Mouse (Mus musculus): ENCODE measurements at regions not wholly inside any gene's neighbourhood (a gene's known extent, or its start where the extent isn't known, plus 50 kb on each side); places are given as distances from the start of the nearest gene placed in this dataset.

GRCm38 (mm10) chr15:69387466-69387865 is 2886.8 kb upstream of the Lrrc6 start:
- DNase-seq, result no peak

- no peak for DNase-seq
Observed at GRCm38 (mm10) chr15:69365440-69365839, 2864.7 kb upstream of the Lrrc6 start.

- DNase-seq, result no peak
Observed at GRCm38 (mm10) chr15:69350053-69350739, 2849.5 kb upstream of the Lrrc6 start.

GRCm38 (mm10) chr15:69346065-69346464 is 2845.4 kb upstream of the Lrrc6 start:
- peak; percentile 38 to 65 for DNase-seq

GRCm38 (mm10) chr15:69342759-69343158 is 2842.0 kb upstream of the Lrrc6 start:
- no peak for DNase-seq

- no peak for DNase-seq
Observed at GRCm38 (mm10) chr15:69336491-69336890, 2835.8 kb upstream of the Lrrc6 start.

- peak; percentile 5 to 34 for DNase-seq
Observed at GRCm38 (mm10) chr15:69326537-69326936, 2825.8 kb upstream of the Lrrc6 start.

GRCm38 (mm10) chr15:69303100-69303499 is 2802.4 kb upstream of the Lrrc6 start:
- peak; percentile 58 to 80 for DNase-seq

- no peak for DNase-seq
Observed at GRCm38 (mm10) chr15:69291273-69291672, 2790.6 kb upstream of the Lrrc6 start.

GRCm38 (mm10) chr15:69275546-69276255 is 2775.0 kb upstream of the Lrrc6 start:
- peak; percentile 8 to 10 for DNase-seq

GRCm38 (mm10) chr15:69274225-69274766 is 2773.6 kb upstream of the Lrrc6 start:
- DNase-seq, result no peak

- DNase-seq, result no peak
Observed at GRCm38 (mm10) chr15:69273518-69273917, 2772.8 kb upstream of the Lrrc6 start.

GRCm38 (mm10) chr15:69261940-69262339 is 2761.2 kb upstream of the Lrrc6 start:
- no peak for DNase-seq

- DNase-seq, result no peak
Observed at GRCm38 (mm10) chr15:69257161-69257778, 2756.6 kb upstream of the Lrrc6 start.

GRCm38 (mm10) chr15:69253698-69254097 is 2753.0 kb upstream of the Lrrc6 start:
- no peak for DNase-seq

GRCm38 (mm10) chr15:69252095-69252494 is 2751.4 kb upstream of the Lrrc6 start:
- DNase-seq, result no peak

- DNase-seq, result no peak
Observed at GRCm38 (mm10) chr15:69246190-69246966, 2745.7 kb upstream of the Lrrc6 start.

GRCm38 (mm10) chr15:69235271-69235670 is 2734.6 kb upstream of the Lrrc6 start:
- no peak for DNase-seq

GRCm38 (mm10) chr15:69224619-69225587 is 2724.2 kb upstream of the Lrrc6 start:
- no peak for DNase-seq

- no peak for DNase-seq
Observed at GRCm38 (mm10) chr15:69223411-69223810, 2722.7 kb upstream of the Lrrc6 start.

- no peak for DNase-seq
Observed at GRCm38 (mm10) chr15:69222391-69222790, 2721.7 kb upstream of the Lrrc6 start.
